Mouse (Mus musculus) kidney, postnatal 0 days (tissue): ENCODE results near the gene E130311K13Rik. TPM values are rescaled to one million over a fixed set of nuclear protein-coding genes. Genes with fewer than 3 reads are reported as not detected.
A peak's percentile ranks its signal among the peaks of the same experiment; 100 is the strongest.

Experiments used
- ATAC-seq: fragments of 200-750 bp; cut with Nextera tagmentation; replicated peaks from 2 replicates; pipeline ENCODE4 v1.8.0; 2017; ENCODE audit warnings: low read depth, moderate number of reproducible peaks, moderate TSS enrichment, moderate library complexity; ENCODE audit not compliant: low FRiP score
- DNase-seq: peaks from one replicate; pipeline ENCODE4 v3.0.0-alpha.2; 2016; ENCODE audit warnings: low spot score
- H3K27ac ChIP-seq: fragments of 300-500 bp; sonication (generic); 2 replicates; pipeline ENCODE4 v1.5.1; 2014; ENCODE audit warnings: mild to moderate bottlenecking
- H3K27me3 ChIP-seq: fragments of 300-500 bp; sonication (generic); 2 replicates; pipeline ENCODE4 v1.6.1; 2014; ENCODE audit warnings: low read length, mixed read lengths; ENCODE audit not compliant: insufficient read depth
- H3K36me3 ChIP-seq: fragments of 300-500 bp; sonication (generic); 2 replicates; pipeline ENCODE4 v1.6.1; 2014; ENCODE audit warnings: low read length, mixed read lengths; ENCODE audit not compliant: insufficient read depth
- H3K4me1 ChIP-seq: fragments of 300-500 bp; sonication (generic); replicated peaks from 2 replicates; pipeline ENCODE4 v1.6.1; 2014; ENCODE audit warnings: antibody characterized with exemption, low read length, mixed read lengths; ENCODE audit not compliant: insufficient read depth
- H3K4me2 ChIP-seq: fragments of 300-500 bp; sonication (generic); 2 replicates; pipeline ENCODE4 v1.6.1; 2014; ENCODE audit warnings: mild to moderate bottlenecking, low read length, moderate library complexity, mixed read lengths
- H3K4me3 ChIP-seq: fragments of 300-500 bp; sonication (generic); replicated peaks from 2 replicates; pipeline ENCODE4 v1.5.1; 2014; ENCODE audit warnings: low read depth, low read length
- H3K9ac ChIP-seq: fragments of 300-500 bp; sonication (generic); 2 replicates; pipeline ENCODE4 v1.6.1; 2014; ENCODE audit warnings: low read depth, low read length
- H3K9me3 ChIP-seq: fragments of 300-500 bp; sonication (generic); replicated peaks from 2 replicates; pipeline ENCODE4 v1.6.1; 2016; ENCODE audit warnings: low read length, inconsistent platforms, mixed read lengths
- CTCF ChIP-seq: IDR thresholded peaks from 2 replicates; pipeline ENCODE4 v1.5.1; 2016; ENCODE audit warnings: antibody characterized with exemption, low read depth, mild to moderate bottlenecking, moderate library complexity
- WGBS: fragments of 180-500 bp; shearing (Covaris S2); extraction: QIAGEN DNeasy Blood & Tissue Kit; methylation state at CpG from one replicate; pipeline ENCODE4 v1.1.7; 2014; 5-methylcytosine and 5-hydroxymethylcytosine counted together
- polyA plus RNA-seq: library from polyadenylated mRNA; unstranded; fragments of >200 nt; fragmentation: Nextera tagmentation; extraction: Ambion mirVana; gene quantifications from 2 replicates; pipeline ENCODE4 v1.2.1, GENCODE M21; 2015

The E130311K13Rik gene
- 4.4 and 6.4 TPM in 2 replicates for polyA plus RNA-seq

GRCm38 (mm10) chr3:63928878-63929859 is at the start of gene E130311K13Rik:
TSS of gene E130311K13Rik (minus strand) at chr3:63929472.
- H3K9ac ChIP-seq: peak within 1 kb of the TSS; percentile 86
- no peaks in the 10 kb centered on the region for H3K4me1 ChIP-seq
- peak; percentile 94 for TF ChIP-seq CTCF
- H3K9me3 ChIP-seq: no peaks in the 10 kb centered on the region
- H3K36me3 ChIP-seq: peaks cover 5% of the 10 kb centered on the region; the same call in 1 of the 2 replicates
- ATAC-seq (peak; percentile 97), DNase-seq (peak; percentile 86)
- H3K27ac ChIP-seq: peak within 1 kb of the TSS; percentile 81
- H3K4me3 ChIP-seq: peak within 1 kb of the TSS; percentile 63
- H3K27me3 ChIP-seq: no peaks in the 10 kb centered on the region
- peak within 1 kb of the TSS; percentile 81 for H3K4me2 ChIP-seq
- 5% methylated on average over 48 of the region's 48 CpGs for WGBS

GRCm38 (mm10) chr3:63977895-63978294 is 48.6 kb upstream of the E130311K13Rik start:
- DNase-seq (no peak), ATAC-seq (no peak)
- no peak overlapping the region for H3K4me3 ChIP-seq
- H3K36me3 ChIP-seq: peaks cover 3% of the 10 kb centered on the region; the same call in 1 of the 2 replicates
- TF ChIP-seq CTCF: no peak
- H3K9me3 ChIP-seq: no peaks in the 10 kb centered on the region
- no peak overlapping the region for H3K4me2 ChIP-seq
- 46% methylated on average over 4 of the region's 4 CpGs for WGBS
- no peak overlapping the region for H3K9ac ChIP-seq
- no peaks in the 10 kb centered on the region for H3K4me1 ChIP-seq
- no peak overlapping the region for H3K27ac ChIP-seq
- H3K27me3 ChIP-seq: no peaks in the 10 kb centered on the region

GRCm38 (mm10) chr3:63975955-63976908 is 47.0 kb upstream of the E130311K13Rik start, which contains the start of gene Gmps:
TSS of gene Gmps (plus strand) at chr3:63976106.
- Histone ChIP-seq H3K4me1 (no peaks in the 10 kb centered on the region), H3K4me3 (peak within 1 kb of the TSS; percentile 71), H3K9ac (peak within 1 kb of the TSS; percentile 85), H3K36me3 (no peaks in the 10 kb centered on the region), H3K9me3 (no peaks in the 10 kb centered on the region), H3K27ac (peak within 1 kb of the TSS; percentile 97), H3K27me3 (no peaks in the 10 kb centered on the region), H3K4me2 (peak within 1 kb of the TSS; percentile 73)
- TF ChIP-seq CTCF: no peak; the same call in 1 of the 2 replicates
- under 1% methylated on average over 67 of the region's 67 CpGs for WGBS
- ATAC-seq: peak; percentile 98
- peak; percentile 96 for DNase-seq

- H3K4me1 ChIP-seq: peaks cover 13% of the 10 kb centered on the region; the same call in 1 of the 2 replicates
- 75% methylated on average over 2 of the region's 2 CpGs for WGBS
- ATAC-seq: no peak
Measured at GRCm38 (mm10) chr3:63965929-63966328, 36.7 kb upstream of the E130311K13Rik start.

GRCm38 (mm10) chr3:63964922-63965249 is 35.6 kb upstream of the E130311K13Rik start:
- no peak for ATAC-seq
- no peak for DNase-seq
- no peak for TF ChIP-seq CTCF
- Histone ChIP-seq H3K4me2 (peak overlapping the region; percentile 38; the same call in 1 of the 2 replicates), H3K27ac (peak overlapping the region; percentile 56; the same call in 1 of the 2 replicates), H3K36me3 (no peaks in the 10 kb centered on the region), H3K9me3 (no peaks in the 10 kb centered on the region), H3K9ac (no peak overlapping the region), H3K4me1 (peaks cover 13% of the 10 kb centered on the region; the same call in 1 of the 2 replicates), H3K27me3 (no peaks in the 10 kb centered on the region), H3K4me3 (peak overlapping the region; percentile 87; the same call in 1 of the 2 replicates)
- WGBS: 83% methylated on average over 6 of the region's 6 CpGs

More at GRCm38 (mm10) chr3:63965929-63966328, 36.7 kb upstream of the E130311K13Rik start:
- Histone ChIP-seq H3K9ac (no peak overlapping the region), H3K9me3 (no peaks in the 10 kb centered on the region), H3K27me3 (no peaks in the 10 kb centered on the region), H3K27ac (no peak overlapping the region), H3K4me3 (no peak overlapping the region), H3K4me2 (no peak overlapping the region), H3K36me3 (no peaks in the 10 kb centered on the region)
- no peak for DNase-seq
- TF ChIP-seq CTCF: no peak
